Mouse (Mus musculus) MEL (cell line): ENCODE data around the gene Ccdc107. TPM values are rescaled to one million over a fixed set of nuclear protein-coding genes. Genes with fewer than 3 reads are reported as not detected.

Experiments used
- DNase-seq: peaks from one replicate; pipeline ENCODE4 v3.0.0; 2011; ENCODE audit warnings: low read depth, low spot score
- H3K27ac ChIP-seq: 2 replicates; pipeline ENCODE4 v1.5.1; 2012; ENCODE audit warnings: low read depth, mild to moderate bottlenecking, control low read depth, low read length, moderate library complexity; ENCODE audit not compliant: control insufficient read depth
- H3K27me3 ChIP-seq, 2 experiments: fragments of 150-350 bp in 1 of 2; sonication (generic) in 1 of 2; 2 replicates each; pipeline ENCODE4 v1.6.1; 2012; ENCODE audit warnings: low read length in 2 of 2, mild to moderate bottlenecking in 2 of 2, improper control_type of control experiment in 1 of 2, moderate library complexity in 1 of 2; ENCODE audit not compliant: insufficient read depth in 2 of 2, control insufficient read depth in 1 of 2
- H3K36me3 ChIP-seq, 2 experiments: 2 replicates each; pipeline ENCODE4 v1.6.1; 2012 to 2014; ENCODE audit warnings: low read length in 2 of 2, improper control_type of control experiment in 1 of 2, inconsistent platforms in 1 of 2, mild to moderate bottlenecking in 1 of 2; ENCODE audit not compliant: insufficient read depth in 2 of 2, control insufficient read depth in 1 of 2
- H3K4me1 ChIP-seq, 2 experiments: fragments of 150-350 bp in 1 of 2; sonication (generic) in 1 of 2; 2 replicates each; pipeline ENCODE4 v1.6.1; 2012; ENCODE audit warnings: low read length in 2 of 2, improper control_type of control experiment in 1 of 2, mild to moderate bottlenecking in 1 of 2; ENCODE audit not compliant: insufficient read depth in 2 of 2, control insufficient read depth in 1 of 2
- H3K4me3 ChIP-seq, 2 experiments: fragments of 150-350 bp in 1 of 2; sonication (generic) in 1 of 2; 2 replicates each; pipeline ENCODE4 v1.5.1; 2012; ENCODE audit warnings: low read depth in 2 of 2, low read length in 2 of 2, mild to moderate bottlenecking in 2 of 2, moderate library complexity in 2 of 2, control low read depth in 1 of 2, improper control_type of control experiment in 1 of 2; ENCODE audit not compliant: control insufficient read depth in 1 of 2, insufficient read depth in 1 of 2
- H3K79me2 ChIP-seq: 2 replicates; pipeline ENCODE4 v1.6.1; 2012; ENCODE audit warnings: mild to moderate bottlenecking, low read length, moderate library complexity; ENCODE audit not compliant: control insufficient read depth, poor library complexity, insufficient read depth
- H3K9ac ChIP-seq: 2 replicates; pipeline ENCODE4 v1.6.1; 2012; ENCODE audit warnings: low read depth, mild to moderate bottlenecking, control low read depth, low read length, moderate library complexity; ENCODE audit not compliant: control insufficient read depth, poor library complexity, severe bottlenecking
- H3K9me3 ChIP-seq: fragments of 150-350 bp; sonication (generic); replicated peaks from 2 replicates; pipeline ENCODE4 v1.6.1; 2012; ENCODE audit warnings: mild to moderate bottlenecking, low read length, improper control_type of control experiment, moderate library complexity; ENCODE audit not compliant: insufficient read depth
- CHD1 ChIP-seq: IDR thresholded peaks from 2 replicates; pipeline ENCODE4 v1.6.1; 2012; ENCODE audit warnings: low read depth, mild to moderate bottlenecking, inconsistent platforms, low read length, improper control_type of control experiment
- CHD2 ChIP-seq: IDR thresholded peaks from 2 replicates; pipeline ENCODE4 v1.6.1; 2011; ENCODE audit warnings: low read length, improper control_type of control experiment
- CTCF ChIP-seq, 3 experiments: IDR thresholded peaks in 2 of 3; conservative IDR thresholded peaks in 1 of 3; 2 replicates each; pipeline ENCODE4 v1.5.1; 2011 to 2012; ENCODE audit warnings: low read length in 3 of 3, low read depth in 2 of 3, mild to moderate bottlenecking in 2 of 3, improper control_type of control experiment in 1 of 3, inconsistent platforms in 1 of 3, mixed read lengths in 1 of 3, moderate library complexity in 1 of 3; ENCODE audit not compliant: control insufficient read depth in 1 of 3, insufficient read depth in 1 of 3, poor library complexity in 1 of 3, severe bottlenecking in 1 of 3
- E2F4 ChIP-seq: IDR thresholded peaks from 2 replicates; pipeline ENCODE4 v1.6.1; 2011; ENCODE audit warnings: low read depth, low read length, improper control_type of control experiment, borderline replicate concordance
- GABPA ChIP-seq: IDR thresholded peaks from 2 replicates; pipeline ENCODE4 v1.6.1; 2012; ENCODE audit warnings: low read depth, mild to moderate bottlenecking, inconsistent platforms, low read length, improper control_type of control experiment, moderate library complexity
- HCFC1 ChIP-seq: IDR thresholded peaks from 2 replicates; pipeline ENCODE4 v1.6.1; 2012; ENCODE audit warnings: low read depth, mild to moderate bottlenecking, inconsistent platforms, low read length, improper control_type of control experiment, moderate library complexity
- JUND ChIP-seq: IDR thresholded peaks from 2 replicates; pipeline ENCODE4 v1.6.1; 2011; ENCODE audit warnings: low read depth, mild to moderate bottlenecking, improper control_type of control experiment, low read length
- KAT2A ChIP-seq: conservative IDR thresholded peaks from 2 replicates; pipeline ENCODE4 v1.6.1; 2012; ENCODE audit warnings: low read depth, low read length, improper control_type of control experiment, inconsistent platforms
- MAX ChIP-seq: IDR thresholded peaks from 2 replicates; pipeline ENCODE4 v1.6.1; 2011; ENCODE audit warnings: low read length, improper control_type of control experiment
- MAZ ChIP-seq: IDR thresholded peaks from 2 replicates; pipeline ENCODE4 v1.6.1; 2012; ENCODE audit warnings: low read depth, mild to moderate bottlenecking, inconsistent platforms, low read length, improper control_type of control experiment
- MYB ChIP-seq: IDR thresholded peaks from 2 replicates; pipeline ENCODE4 v1.6.1; 2011; ENCODE audit warnings: mild to moderate bottlenecking, low read depth, low read length, improper control_type of control experiment
- MYC ChIP-seq: IDR thresholded peaks from 2 replicates; pipeline ENCODE4 v1.6.1; 2011; ENCODE audit warnings: low read depth, mild to moderate bottlenecking, low read length, improper control_type of control experiment, moderate library complexity
- NRF1 ChIP-seq: IDR thresholded peaks from 2 replicates; pipeline ENCODE4 v1.6.1; 2014; ENCODE audit warnings: low read depth, mild to moderate bottlenecking, inconsistent platforms, low read length, improper control_type of control experiment, moderate library complexity; ENCODE audit not compliant: poor library complexity, insufficient read depth, severe bottlenecking
- RAD21 ChIP-seq: IDR thresholded peaks from 2 replicates; pipeline ENCODE4 v1.6.1; 2011; ENCODE audit warnings: mild to moderate bottlenecking, low read depth, low read length, improper control_type of control experiment
- RCOR1 ChIP-seq: IDR thresholded peaks from 2 replicates; pipeline ENCODE4 v1.6.1; 2012; ENCODE audit warnings: low read depth, mild to moderate bottlenecking, inconsistent platforms, low read length, improper control_type of control experiment
- SIN3A ChIP-seq: IDR thresholded peaks from 2 replicates; pipeline ENCODE4 v1.6.1; 2012; ENCODE audit warnings: low read length, improper control_type of control experiment, inconsistent platforms
- SMC3 ChIP-seq: IDR thresholded peaks from 2 replicates; pipeline ENCODE4 v1.6.1; 2011; ENCODE audit warnings: low read depth, low read length, improper control_type of control experiment
- TCF12 ChIP-seq: IDR thresholded peaks from 2 replicates; pipeline ENCODE4 v1.6.1; 2014; ENCODE audit warnings: low read depth, mild to moderate bottlenecking, inconsistent platforms, low read length, improper control_type of control experiment, moderate library complexity
- ZMIZ1 ChIP-seq: IDR thresholded peaks from 2 replicates; pipeline ENCODE4 v1.6.1; 2012; ENCODE audit warnings: low read depth, mild to moderate bottlenecking, inconsistent platforms, low read length, improper control_type of control experiment, moderate library complexity
- polyA plus RNA-seq, 2 experiments: library from polyadenylated mRNA; stranded (reverse) in 1 of 2; unstranded in 1 of 2; fragments of >175 nt in 1 of 2; fragments of >200 nt in 1 of 2; gene quantifications; 2 replicates each; pipeline versions ENCODE4 v1.2.1 to v1.2.4; 2012; ENCODE audit warnings: low replicate concordance in 2 of 2, low read depth in 1 of 2; ENCODE audit not compliant: insufficient read length in 2 of 2, insufficient read depth in 1 of 2, missing spikeins in 1 of 2
- total RNA-seq: library from RNA; depleted of rRNA; stranded (reverse); fragments of 300-350 nt; gene quantifications from 2 replicates; pipeline ENCODE4 v1.2.3, GENCODE M21; 2012

Gene Ccdc107
- total and polyA plus RNA-seq, 3 experiments = 44.3 to 56.7 TPM; not detected in 1

- H3K9me3 ChIP-seq = no peaks in the 10 kb centered on the region
- H3K9ac ChIP-seq = no peak overlapping the region
- no peaks in the 10 kb centered on the region for H3K27me3 ChIP-seq
- no peak overlapping the region for H3K4me3 ChIP-seq
- H3K79me2 ChIP-seq = peaks cover 13% of the 10 kb centered on the region
- H3K4me1 ChIP-seq = peaks cover 6 to 18% of the 10 kb centered on the region in 2 experiments
- TF ChIP-seq RAD21 = no peak
- no peak for TF ChIP-seq ZMIZ1
- TF ChIP-seq SMC3 = no peak
- no peak for TF ChIP-seq CHD1
- no peak for TF ChIP-seq RCOR1
- no peak for TF ChIP-seq MYB
- TF ChIP-seq TCF12 = no peak
- TF ChIP-seq E2F4 = no peak
- no peak for TF ChIP-seq MAZ
- TF ChIP-seq SIN3A = no peak
- TF ChIP-seq CTCF (IDR thresholded peaks at IDR 0.05 in 2 of 3, conservative IDR thresholded peaks at IDR 0.05 in 1 of 3; ENCODE audit: control insufficient read depth in 1 of 3, insufficient read depth in 1 of 3, low read depth in 2 of 3, low read length in 3 of 3, poor library complexity in 1 of 3, severe bottlenecking in 1 of 3) = no peak
- no peak for TF ChIP-seq HCFC1
- TF ChIP-seq CHD2 = no peak
- TF ChIP-seq KAT2A = no peak
- no peak for TF ChIP-seq NRF1
- TF ChIP-seq MYC = no peak
- TF ChIP-seq MAX = no peak
- no peak for TF ChIP-seq JUND
- DNase-seq = no peak
- peaks cover 0 to 2% of the 10 kb centered on the region in 2 experiments; a peak in 2 of 4 replicates for H3K36me3 ChIP-seq
- no peak overlapping the region for H3K27ac ChIP-seq
These were observed 4.7 kb downstream of the Ccdc107 start for GRCm38 (mm10) chr4:43497405-43497804.

- H3K27ac ChIP-seq = no peak overlapping the region
- H3K4me3 ChIP-seq = peak overlapping the region in 1 of 2 experiments; percentile 88; a peak in 1 of 4 replicates
- no peak for TF ChIP-seq GABPA
- 0 out of 2 replicates have a peak, but pooled peaks have one; percentile 1 for TF ChIP-seq NRF1
- DNase-seq = no peak
- peaks cover 13% of the 10 kb centered on the region for H3K79me2 ChIP-seq
- no peaks in the 10 kb centered on the region for H3K27me3 ChIP-seq
- H3K36me3 ChIP-seq = peaks cover 0 to 2% of the 10 kb centered on the region in 2 experiments; a peak in 2 of 4 replicates
- H3K9ac ChIP-seq = no peak overlapping the region
- peaks cover 6 to 18% of the 10 kb centered on the region in 2 experiments for H3K4me1 ChIP-seq
- H3K9me3 ChIP-seq = no peaks in the 10 kb centered on the region
These were observed 5.2 kb downstream of the Ccdc107 start for GRCm38 (mm10) chr4:43497946-43498345.
